Mouse (Mus musculus): ENCODE measurements around the gene Hmgcll1. TPM values are rescaled to one million over a fixed set of nuclear protein-coding genes. Genes with fewer than 3 reads are reported as not detected.

Hmgcll1 gene
- polyA plus RNA-seq, 1 experiment from 2014 or later, result 14.9 TPM

DNA sequence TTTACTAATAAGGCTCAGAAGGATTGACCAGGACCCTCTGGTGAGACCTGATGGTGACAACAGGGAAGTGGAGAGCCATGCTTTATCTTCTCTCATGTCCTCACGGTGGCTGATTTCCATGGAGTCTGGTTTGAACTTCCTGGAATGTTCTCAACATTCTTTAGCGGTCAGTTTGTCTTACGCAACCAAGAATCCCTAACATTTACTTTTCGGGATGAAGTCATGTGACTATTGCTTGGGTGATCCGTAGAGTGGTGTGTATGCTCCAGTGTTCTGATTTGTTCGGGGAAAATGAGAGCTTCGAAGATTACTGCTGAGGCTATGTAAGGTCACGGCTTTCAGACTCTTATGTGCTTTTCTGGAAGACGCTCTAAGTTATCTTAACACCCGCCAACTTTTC is 1.9 kb downstream of the Hmgcll1 start:
- H3K27me3 ChIP-seq, result no peaks in the 10 kb centered on the region
- no peak overlapping the region for H3K4me3 ChIP-seq
- peaks cover 23% of the 10 kb centered on the region for H3K4me1 ChIP-seq
- no peak overlapping the region for H3K9ac ChIP-seq (replicated peaks)
- H3K36me3 ChIP-seq, result no peaks in the 10 kb centered on the region
- H3K9me3 ChIP-seq, result no peaks in the 10 kb centered on the region
- H3K27ac ChIP-seq (replicated peaks), result no peak overlapping the region
- 95% methylated on average over 10 of the region's 10 CpGs for WGBS
- ATAC-seq (replicated peaks), result no peak
- no peak overlapping the region for H3K4me2 ChIP-seq (replicated peaks)

DNA sequence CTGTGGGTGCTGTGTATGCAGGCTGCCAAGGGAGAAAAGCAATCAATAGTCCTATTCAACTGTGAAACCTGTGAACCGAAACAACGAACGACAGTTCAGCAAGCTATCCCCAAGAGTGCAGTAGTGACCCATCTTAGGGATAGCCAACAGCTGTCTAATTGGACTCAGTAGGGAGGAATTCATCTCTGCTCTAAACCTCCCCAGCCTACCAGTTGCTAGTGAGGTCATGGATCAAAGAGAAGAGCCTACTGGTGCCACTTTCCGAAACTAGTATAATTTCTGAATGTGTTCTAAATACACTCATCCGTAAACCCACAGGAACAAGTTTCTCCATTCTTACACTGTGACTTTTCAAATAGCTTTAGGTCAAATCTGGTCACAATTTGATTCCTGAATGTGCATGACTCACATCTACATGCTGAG is 8.9 kb downstream of the Hmgcll1 start:
- H3K4me1 ChIP-seq, result peaks cover 8% of the 10 kb centered on the region; the same call in 1 of the 2 replicates
- 0 out of 2 replicates have a peak, but pooled peaks have one; percentile 19 for ATAC-seq (replicated peaks)
- H3K9me3 ChIP-seq, result no peaks in the 10 kb centered on the region
- no peak overlapping the region for H3K9ac ChIP-seq (replicated peaks)
- no peak overlapping the region for H3K4me2 ChIP-seq (replicated peaks)
- no peak overlapping the region for H3K4me3 ChIP-seq
- H3K36me3 ChIP-seq, result no peaks in the 10 kb centered on the region
- WGBS, result 42% methylated on average over 5 of the region's 5 CpGs
- no peak overlapping the region for H3K27ac ChIP-seq (replicated peaks)
- H3K27me3 ChIP-seq, result no peaks in the 10 kb centered on the region

DNA sequence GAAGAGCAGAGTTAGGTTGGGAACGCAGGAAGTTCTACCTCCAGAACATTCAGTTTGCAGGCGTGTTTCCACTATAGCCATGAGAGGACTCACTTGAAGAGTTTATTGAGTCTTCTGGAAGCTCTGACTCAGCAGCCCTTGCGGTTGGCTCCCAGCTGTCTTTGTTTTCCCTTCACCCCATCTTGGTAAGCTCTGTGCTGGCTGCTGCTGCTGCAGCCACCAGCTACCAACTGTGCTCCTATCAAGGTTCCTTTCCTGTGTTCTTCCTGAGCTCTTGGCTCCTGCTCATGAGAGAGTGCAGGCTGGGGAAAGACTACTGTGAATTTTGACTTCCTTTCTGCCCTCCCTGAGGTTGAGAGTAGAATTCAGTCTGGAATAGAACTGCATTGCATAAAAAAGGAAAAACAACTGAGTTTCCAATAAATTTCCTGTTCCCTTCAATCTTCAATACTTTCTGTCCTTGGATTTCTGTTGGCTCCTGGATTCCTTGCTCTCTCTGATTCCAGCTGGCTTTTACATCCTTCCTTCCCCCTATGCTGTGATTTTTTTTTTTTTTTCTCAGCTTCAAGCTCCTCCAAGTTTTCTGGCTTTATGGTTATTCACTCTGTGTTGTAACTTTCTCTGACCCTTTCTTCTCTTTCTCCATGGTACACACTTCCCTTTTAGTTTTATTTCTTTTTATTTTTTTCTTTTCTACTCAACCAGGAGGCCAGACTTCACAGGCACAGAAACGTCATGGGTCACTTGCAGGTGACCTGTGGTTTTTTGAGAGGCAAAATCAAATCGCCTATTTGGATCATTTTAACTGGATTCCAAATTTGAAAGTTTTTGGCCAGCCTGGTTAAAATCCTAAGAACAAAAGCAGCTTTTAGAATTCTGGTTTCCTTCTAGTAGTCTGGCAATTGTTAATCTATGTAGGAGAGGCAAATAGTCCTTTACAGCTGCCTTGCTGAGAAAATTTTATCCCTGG is 9.9 kb downstream of the Hmgcll1 start:
- ATAC-seq (replicated peaks), result no peak; the same call in 1 of the 2 replicates
- H3K36me3 ChIP-seq, result no peaks in the 10 kb centered on the region
- no peak overlapping the region for H3K4me2 ChIP-seq (replicated peaks)

DNA sequence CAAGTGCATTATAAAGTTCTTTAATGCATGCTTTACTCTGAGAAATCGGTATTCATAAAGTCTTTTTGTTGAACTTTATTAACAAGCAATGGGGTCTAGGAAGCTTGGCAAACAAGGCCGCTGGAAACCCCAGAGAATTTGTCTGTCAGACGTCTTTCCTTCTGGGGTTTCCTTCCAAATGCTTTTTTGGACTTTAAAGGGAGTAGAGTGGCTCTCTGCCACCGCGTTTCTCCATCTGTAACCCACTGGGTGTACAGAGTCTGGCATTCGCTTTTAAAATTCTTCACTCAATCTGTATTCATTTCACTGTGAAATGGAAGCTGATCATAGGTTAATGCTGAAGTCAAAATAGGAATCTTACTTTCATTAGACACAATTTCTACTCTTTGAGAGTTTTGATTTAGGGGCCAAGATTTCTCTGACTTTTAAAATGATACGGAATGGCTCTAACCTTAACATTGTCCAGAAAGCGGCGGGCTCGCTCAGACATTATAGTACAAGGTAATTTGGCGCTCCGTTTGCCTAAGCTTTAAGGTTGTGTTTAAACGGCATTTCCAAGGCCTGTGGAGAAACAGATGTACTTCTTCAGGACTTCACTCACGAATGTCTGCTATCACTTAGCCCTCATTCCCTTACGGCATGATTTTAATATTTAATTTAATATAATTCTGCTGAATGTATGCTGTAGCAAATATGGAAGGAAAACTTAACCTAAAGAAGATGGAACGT is 15.0 kb downstream of the Hmgcll1 start:
- H3K36me3 ChIP-seq, result no peaks in the 10 kb centered on the region
- peak; percentile 53; the same call in 1 of the 2 replicates for ATAC-seq (replicated peaks)
- H3K9me3 ChIP-seq, result no peaks in the 10 kb centered on the region
- H3K27ac ChIP-seq (replicated peaks), result no peak overlapping the region; the same call in 1 of the 2 replicates
- H3K4me2 ChIP-seq (replicated peaks), result no peak overlapping the region
- 0 out of 2 replicates have a peak, but pooled peaks cover 3% of the 10 kb centered on the region for H3K4me1 ChIP-seq
- H3K4me3 ChIP-seq, result no peak overlapping the region
- WGBS, result 83% methylated on average over 16 of the region's 16 CpGs
- no peaks in the 10 kb centered on the region for H3K27me3 ChIP-seq
- no peak overlapping the region for H3K9ac ChIP-seq (replicated peaks)

More for the DNA sequence above, 9.9 kb downstream of the Hmgcll1 start:
- Histone ChIP-seq H3K9ac (replicated peaks) (no peak overlapping the region), H3K27ac (replicated peaks) (no peak overlapping the region; the same call in 1 of the 2 replicates), H3K9me3 (no peaks in the 10 kb centered on the region), H3K4me1 (peaks cover 8% of the 10 kb centered on the region; the same call in 1 of the 2 replicates), H3K4me3 (no peak overlapping the region), H3K27me3 (no peaks in the 10 kb centered on the region)
- 44% methylated on average over 5 of the region's 5 CpGs for WGBS

DNA sequence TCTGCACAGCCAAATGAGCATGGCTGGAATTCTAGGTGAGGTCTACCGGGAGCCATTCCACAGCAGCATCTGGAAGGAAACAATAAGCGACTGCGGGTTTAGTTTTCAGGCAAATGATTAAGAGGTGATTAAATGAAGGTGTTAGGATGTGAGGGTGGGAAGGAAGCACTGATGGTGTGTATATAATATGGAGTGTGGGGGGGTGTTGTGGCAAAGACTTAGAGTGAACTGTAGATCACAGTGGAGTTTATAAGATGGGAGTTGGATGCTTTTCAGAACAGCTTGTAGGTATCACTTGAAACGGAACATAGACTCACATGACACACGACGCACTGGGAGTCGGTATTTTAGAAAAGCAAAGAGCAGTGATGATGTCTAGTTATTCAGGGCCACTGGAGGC is 20.4 kb downstream of the Hmgcll1 start:
- H3K9me3 ChIP-seq, result no peaks in the 10 kb centered on the region
- no peaks in the 10 kb centered on the region for H3K4me1 ChIP-seq
- ATAC-seq (replicated peaks), result no peak
- no peak overlapping the region for H3K9ac ChIP-seq (replicated peaks)
- H3K4me2 ChIP-seq (replicated peaks), result no peak overlapping the region
- H3K27ac ChIP-seq (replicated peaks), result no peak overlapping the region
- H3K27me3 ChIP-seq, result no peaks in the 10 kb centered on the region
- H3K4me3 ChIP-seq, result no peak overlapping the region
- 50% methylated on average over 7 of the region's 7 CpGs for WGBS
- H3K36me3 ChIP-seq, result no peaks in the 10 kb centered on the region

DNA sequence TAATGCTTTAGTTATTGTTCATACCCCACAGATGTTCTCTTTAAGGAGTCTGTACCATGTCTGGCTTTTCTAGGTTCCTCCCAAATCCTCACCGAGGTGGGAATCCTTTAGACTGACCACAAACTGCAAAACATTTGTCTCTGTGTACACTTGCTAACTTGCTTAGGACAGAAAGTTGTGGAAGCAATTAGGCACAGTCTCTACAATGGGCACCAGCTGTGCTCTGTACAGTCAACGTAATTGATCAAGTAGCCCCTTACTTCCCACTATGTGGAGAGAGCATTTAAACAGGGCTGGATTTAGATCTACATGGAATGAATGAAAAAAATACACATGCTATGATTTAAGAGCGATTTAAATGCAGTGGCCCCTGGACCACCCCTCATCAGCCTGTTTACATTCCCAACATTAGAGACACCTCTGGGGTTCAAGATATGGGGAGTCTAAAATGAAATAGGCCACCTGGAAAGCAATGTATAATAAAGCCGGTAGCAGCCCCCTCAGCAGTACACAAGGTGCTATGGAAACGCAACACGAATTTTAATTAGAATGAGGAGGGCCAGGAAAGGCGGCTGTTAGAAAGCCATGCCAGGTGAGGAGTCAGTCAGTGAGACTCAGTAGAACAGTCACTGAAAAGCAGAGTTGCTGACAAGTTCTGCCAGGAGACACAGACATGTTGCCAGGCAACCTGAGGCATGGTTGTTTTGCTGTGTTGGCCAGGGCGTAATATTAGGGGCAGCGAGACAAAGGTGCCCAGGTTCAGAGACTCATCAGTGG is 23.9 kb downstream of the Hmgcll1 start:
- 35% methylated on average over 9 of the region's 9 CpGs for WGBS
- Histone ChIP-seq H3K36me3 (no peaks in the 10 kb centered on the region), H3K4me1 (peaks cover 7% of the 10 kb centered on the region; the same call in 1 of the 2 replicates), H3K4me3 (no peak overlapping the region), H3K9me3 (no peaks in the 10 kb centered on the region), H3K9ac (replicated peaks) (no peak overlapping the region), H3K4me2 (replicated peaks) (no peak overlapping the region), H3K27ac (replicated peaks) (no peak overlapping the region), H3K27me3 (no peaks in the 10 kb centered on the region)
- ATAC-seq (replicated peaks), result no peak; the same call in 1 of the 2 replicates

DNA sequence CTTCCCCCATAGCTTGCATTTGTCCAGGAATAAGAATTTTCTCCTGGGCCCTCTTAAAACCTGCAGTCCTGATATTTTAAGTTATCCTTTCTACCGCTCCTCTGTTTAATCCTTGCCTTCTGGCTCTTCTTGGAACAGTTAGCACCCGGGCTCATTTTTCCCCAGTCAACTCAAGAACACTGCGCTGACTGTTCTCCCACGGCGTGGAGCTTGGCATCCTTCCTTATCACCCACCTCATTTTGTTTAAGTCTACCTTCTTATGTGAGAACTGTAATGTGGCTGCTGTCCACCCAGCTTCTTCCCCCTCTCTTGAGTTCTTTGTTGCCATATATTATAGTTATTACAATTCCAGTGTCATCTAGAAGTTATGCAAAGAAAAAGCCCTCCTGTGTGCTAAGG is 25.1 kb downstream of the Hmgcll1 start:
- Histone ChIP-seq H3K27ac (replicated peaks) (no peak overlapping the region), H3K4me2 (replicated peaks) (no peak overlapping the region), H3K36me3 (no peaks in the 10 kb centered on the region), H3K9ac (replicated peaks) (no peak overlapping the region), H3K27me3 (no peaks in the 10 kb centered on the region), H3K4me1 (peaks cover 7% of the 10 kb centered on the region; the same call in 1 of the 2 replicates), H3K4me3 (no peak overlapping the region), H3K9me3 (no peaks in the 10 kb centered on the region)
- no peak for ATAC-seq (replicated peaks)
- 82% methylated on average over 5 of the region's 5 CpGs for WGBS

DNA sequence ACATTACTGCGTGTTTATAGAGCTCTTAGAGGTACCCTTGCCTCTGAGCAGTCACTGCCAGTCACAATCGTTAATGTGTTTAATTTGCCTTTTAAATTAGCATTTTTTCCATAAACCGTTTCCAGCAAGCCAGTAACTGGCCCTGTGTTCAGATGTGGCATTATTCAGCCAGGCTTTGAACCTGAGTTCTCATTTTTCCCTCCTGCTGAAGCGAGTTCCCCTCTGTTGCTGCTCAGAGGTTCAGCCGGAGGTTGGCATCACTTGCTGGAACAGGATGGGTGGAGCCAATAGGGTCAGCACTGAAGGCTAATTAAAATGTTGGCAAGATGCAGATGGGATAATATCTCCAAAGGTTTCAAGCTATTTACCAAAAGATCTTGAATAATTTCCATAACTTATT is 28.7 kb downstream of the Hmgcll1 start:
- Histone ChIP-seq H3K27me3 (no peaks in the 10 kb centered on the region), H3K27ac (replicated peaks) (no peak overlapping the region), H3K9me3 (no peaks in the 10 kb centered on the region), H3K9ac (replicated peaks) (no peak overlapping the region), H3K4me1 (peaks cover 7% of the 10 kb centered on the region; the same call in 1 of the 2 replicates), H3K4me2 (replicated peaks) (no peak overlapping the region), H3K4me3 (no peak overlapping the region), H3K36me3 (no peaks in the 10 kb centered on the region)
- WGBS, result 18% methylated on average over 5 of the region's 5 CpGs
- ATAC-seq (replicated peaks), result peak; percentile 85

DNA sequence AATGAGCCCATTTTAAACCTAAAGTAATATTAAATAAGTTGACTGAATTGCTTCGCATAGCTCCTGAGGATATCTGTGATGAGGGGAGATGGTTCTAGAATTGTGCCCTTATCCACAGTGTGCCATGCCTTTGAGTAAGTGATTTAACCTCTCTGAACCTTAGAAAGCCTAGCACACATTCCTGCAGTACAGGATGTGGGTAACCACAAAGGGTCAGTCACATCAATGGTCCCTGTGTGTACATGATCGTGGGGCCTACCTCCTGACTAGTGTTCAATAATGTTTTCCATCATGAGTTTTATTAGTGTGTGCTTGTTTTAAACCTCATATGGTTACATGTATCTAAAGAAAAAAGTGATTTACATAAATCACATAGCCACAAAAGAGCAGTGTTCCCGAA is 46.3 kb downstream of the Hmgcll1 start:
- WGBS, result 89% methylated on average over 3 of the region's 3 CpGs
- Histone ChIP-seq H3K4me3 (no peak overlapping the region), H3K9ac (replicated peaks) (no peak overlapping the region), H3K27me3 (no peaks in the 10 kb centered on the region), H3K9me3 (no peaks in the 10 kb centered on the region), H3K4me2 (replicated peaks) (no peak overlapping the region), H3K4me1 (no peaks in the 10 kb centered on the region), H3K27ac (replicated peaks) (no peak overlapping the region), H3K36me3 (no peaks in the 10 kb centered on the region)
- no peak for ATAC-seq (replicated peaks)

DNA sequence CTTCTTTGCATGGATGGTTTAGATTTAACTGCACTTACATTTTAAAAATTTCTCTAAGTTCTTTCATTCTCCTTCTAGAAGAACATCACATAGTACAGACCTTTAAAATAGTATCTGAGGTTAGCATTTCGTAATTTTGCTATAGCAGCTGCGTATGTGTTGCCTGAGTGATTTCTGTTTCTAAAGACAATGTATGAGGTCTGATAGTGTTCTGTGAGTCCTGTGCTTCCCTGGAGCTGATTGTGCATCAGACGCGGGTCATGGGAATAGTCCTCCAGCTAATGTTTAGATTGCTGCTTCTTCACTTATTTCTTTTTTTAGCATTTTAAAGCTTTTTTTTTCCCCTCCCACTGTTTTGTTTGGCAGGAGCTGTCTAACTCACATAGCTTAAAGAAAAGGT is 46.8 kb downstream of the Hmgcll1 start:
- WGBS, result 77% methylated on average over 4 of the region's 4 CpGs
- no peak overlapping the region for H3K4me3 ChIP-seq

DNA sequence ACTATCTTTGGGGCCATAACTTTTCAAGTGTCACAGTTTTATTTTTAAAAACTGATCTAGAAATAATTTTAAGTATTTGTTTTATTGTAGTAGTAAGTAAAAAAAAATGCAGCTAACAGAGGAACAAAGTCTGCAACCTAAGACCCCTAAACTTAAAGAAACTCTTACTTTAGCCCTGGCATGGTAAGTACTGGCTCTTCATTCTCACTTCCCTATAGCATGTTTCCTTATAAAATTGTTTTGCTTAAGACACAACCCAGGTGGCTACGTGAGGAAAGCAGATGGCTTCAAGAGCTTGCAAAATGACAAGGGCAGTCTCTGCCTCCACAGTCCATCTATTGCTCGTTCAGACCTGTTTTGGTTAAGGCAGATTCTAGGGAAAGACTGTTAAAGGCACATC is 49.5 kb downstream of the Hmgcll1 start:
- Histone ChIP-seq H3K9me3 (no peaks in the 10 kb centered on the region), H3K4me2 (replicated peaks) (no peak overlapping the region), H3K9ac (replicated peaks) (no peak overlapping the region), H3K4me1 (no peaks in the 10 kb centered on the region), H3K27me3 (no peaks in the 10 kb centered on the region), H3K27ac (replicated peaks) (no peak overlapping the region), H3K4me3 (no peak overlapping the region), H3K36me3 (no peaks in the 10 kb centered on the region)
- ATAC-seq (replicated peaks), result no peak
- 80% methylated on average over 2 of the region's 2 CpGs for WGBS

More for the DNA sequence above, 46.8 kb downstream of the Hmgcll1 start:
- no peak overlapping the region for H3K27ac ChIP-seq (replicated peaks)
- H3K9me3 ChIP-seq, result no peaks in the 10 kb centered on the region
- no peaks in the 10 kb centered on the region for H3K4me1 ChIP-seq
- H3K9ac ChIP-seq (replicated peaks), result no peak overlapping the region
- no peaks in the 10 kb centered on the region for H3K36me3 ChIP-seq
- H3K4me2 ChIP-seq (replicated peaks), result no peak overlapping the region
- ATAC-seq (replicated peaks), result no peak
- H3K27me3 ChIP-seq, result no peaks in the 10 kb centered on the region

Measured in forebrain, embryonic 15.5 days (tissue).